Mouse (Mus musculus): ENCODE data around the gene Fam178b. TPM values are rescaled to one million over a fixed set of nuclear protein-coding genes. Genes with fewer than 3 reads are reported as not detected.
A peak's percentile ranks its signal among the peaks of the same experiment; 100 is the strongest.

Fam178b gene
- polyA plus RNA-seq, 1 experiment from 2014 or later = not detected

GRCm38 (mm10) chr1:36587860-36588259 is 95.1 kb downstream of the Fam178b start:
- Histone ChIP-seq H3K4me2 (replicated peaks) (no peak overlapping the region), H3K36me3 (replicated peaks; ENCODE audit: control insufficient read depth, insufficient read depth) (no peaks in the 10 kb centered on the region), H3K9ac (no peak overlapping the region), H3K27me3 (ENCODE audit: control insufficient read depth, insufficient read depth, low read length) (no peaks in the 10 kb centered on the region; the same call in 1 of the 2 replicates), H3K4me3 (replicated peaks; ENCODE audit: low read length) (no peak overlapping the region), H3K4me1 (replicated peaks; ENCODE audit: control insufficient read depth, insufficient read depth, low read length) (peaks cover 21% of the 10 kb centered on the region), H3K9me3 (ENCODE audit: control insufficient read depth, low read length) (no peaks in the 10 kb centered on the region), H3K27ac (no peak overlapping the region)
- no peak for DNase-seq (ENCODE audit: low spot score)
- ATAC-seq (ENCODE audit: low FRiP score) = no peak
- WGBS = 91% methylated on average over 6 of the region's 6 CpGs

DNA sequence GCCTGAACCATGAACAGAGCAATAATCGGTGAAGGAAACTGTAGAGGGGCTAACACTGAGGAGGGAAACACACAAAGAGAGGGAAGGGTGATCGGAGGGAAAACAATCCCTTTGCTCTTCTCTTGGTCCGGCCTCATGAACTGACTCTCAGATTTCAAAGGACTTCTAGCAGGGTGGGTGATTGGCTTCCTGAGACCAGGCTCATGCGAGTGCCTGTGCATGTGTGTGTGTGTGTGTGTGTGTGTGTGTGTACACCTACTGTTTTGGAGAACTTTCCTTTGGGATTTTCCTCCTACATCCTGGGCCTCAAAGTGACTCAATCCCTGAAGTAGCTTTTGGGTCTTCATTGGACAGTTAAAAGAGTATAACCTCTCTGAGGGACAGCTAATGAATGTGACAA is 96.7 kb downstream of the Fam178b start:
- H3K27me3 ChIP-seq (ENCODE audit: control insufficient read depth, insufficient read depth, low read length) = no peaks in the 10 kb centered on the region; the same call in 1 of the 2 replicates
- ATAC-seq (ENCODE audit: low FRiP score) (no peak), DNase-seq (ENCODE audit: low spot score) (no peak)
- no peak overlapping the region for H3K4me2 ChIP-seq (replicated peaks)
- no peaks in the 10 kb centered on the region for H3K9me3 ChIP-seq (ENCODE audit: control insufficient read depth, low read length)
- no peak overlapping the region for H3K4me3 ChIP-seq (replicated peaks; ENCODE audit: low read length)
- no peak overlapping the region for H3K9ac ChIP-seq
- H3K4me1 ChIP-seq (replicated peaks; ENCODE audit: control insufficient read depth, insufficient read depth, low read length) = peaks cover 21% of the 10 kb centered on the region
- WGBS = 46% methylated on average over 4 of the region's 4 CpGs
- no peaks in the 10 kb centered on the region for H3K36me3 ChIP-seq (replicated peaks; ENCODE audit: control insufficient read depth, insufficient read depth)
- H3K27ac ChIP-seq = no peak overlapping the region

DNA sequence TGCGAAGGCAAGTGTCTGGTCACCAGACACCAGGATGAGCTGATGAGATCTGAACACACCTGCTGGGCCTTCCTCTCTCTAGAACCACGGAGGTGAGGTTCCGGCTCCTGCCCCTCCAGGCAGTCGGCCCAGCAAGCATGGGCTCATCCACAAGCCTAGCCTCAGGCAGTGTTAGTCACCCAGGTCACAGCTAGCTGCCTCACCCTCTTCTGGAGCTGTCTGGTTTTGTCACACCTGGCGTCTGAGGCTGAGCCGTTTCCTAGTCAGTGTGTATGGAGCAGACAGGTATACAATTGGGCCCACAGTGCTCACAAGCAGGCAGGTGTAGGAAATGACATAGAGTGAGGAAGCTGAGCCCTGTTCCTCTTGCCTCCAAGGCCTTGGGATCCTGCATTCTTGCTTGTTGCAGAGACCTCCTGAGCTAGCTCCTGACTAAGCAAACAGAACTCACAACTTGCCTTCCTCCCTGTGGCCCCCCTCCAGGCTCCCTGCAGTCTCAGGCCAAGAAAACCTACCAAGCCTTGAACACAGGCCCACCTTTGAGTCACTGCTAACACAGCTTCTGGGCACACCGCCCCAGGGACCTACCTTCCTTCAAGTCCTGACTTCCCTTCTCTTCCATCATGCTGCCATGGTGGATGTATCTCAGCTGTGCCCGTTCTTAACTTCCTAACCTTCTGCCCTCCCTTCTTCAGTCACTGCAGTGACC is 99.4 kb downstream of the Fam178b start:
- H3K27me3 ChIP-seq (ENCODE audit: control insufficient read depth, insufficient read depth, low read length) = no peaks in the 10 kb centered on the region; the same call in 1 of the 2 replicates
- no peak overlapping the region for H3K4me3 ChIP-seq (replicated peaks; ENCODE audit: low read length)
- no peaks in the 10 kb centered on the region for H3K9me3 ChIP-seq (ENCODE audit: control insufficient read depth, low read length)
- no peak for DNase-seq (ENCODE audit: low spot score)
- H3K4me1 ChIP-seq (replicated peaks; ENCODE audit: control insufficient read depth, insufficient read depth, low read length) = peaks cover 21% of the 10 kb centered on the region
- H3K4me2 ChIP-seq (replicated peaks) = no peak overlapping the region
- no peak overlapping the region for H3K27ac ChIP-seq
- H3K9ac ChIP-seq = no peak overlapping the region
- WGBS = 83% methylated on average over 8 of the region's 8 CpGs
- no peaks in the 10 kb centered on the region for H3K36me3 ChIP-seq (replicated peaks; ENCODE audit: control insufficient read depth, insufficient read depth)
- no peak for ATAC-seq (ENCODE audit: low FRiP score)

GRCm38 (mm10) chr1:36582211-36582610 is 100.8 kb downstream of the Fam178b start:
- no peak overlapping the region for H3K4me2 ChIP-seq (replicated peaks)
- H3K4me1 ChIP-seq (replicated peaks; ENCODE audit: control insufficient read depth, insufficient read depth, low read length) = peaks cover 17% of the 10 kb centered on the region
- DNase-seq (ENCODE audit: low spot score) = no peak
- no peak overlapping the region for H3K27ac ChIP-seq
- no peak overlapping the region for H3K4me3 ChIP-seq (replicated peaks; ENCODE audit: low read length)
- 81% methylated on average over 8 of the region's 8 CpGs for WGBS
- no peaks in the 10 kb centered on the region for H3K9me3 ChIP-seq (ENCODE audit: control insufficient read depth, low read length)
- no peaks in the 10 kb centered on the region for H3K36me3 ChIP-seq (replicated peaks; ENCODE audit: control insufficient read depth, insufficient read depth)
- no peaks in the 10 kb centered on the region; the same call in 1 of the 2 replicates for H3K27me3 ChIP-seq (ENCODE audit: control insufficient read depth, insufficient read depth, low read length)
- H3K9ac ChIP-seq = no peak overlapping the region
- no peak for ATAC-seq (ENCODE audit: low FRiP score)

GRCm38 (mm10) chr1:36581260-36581659 is 101.7 kb downstream of the Fam178b start:
- Histone ChIP-seq H3K4me2 (replicated peaks) (no peak overlapping the region), H3K9ac (0 out of 2 replicates have a peak overlapping the region, but pooled peaks have one; percentile 25), H3K27ac (peak overlapping the region; percentile 88), H3K4me1 (replicated peaks; ENCODE audit: control insufficient read depth, insufficient read depth, low read length) (peaks cover 17% of the 10 kb centered on the region), H3K27me3 (ENCODE audit: control insufficient read depth, insufficient read depth, low read length) (no peaks in the 10 kb centered on the region; the same call in 1 of the 2 replicates), H3K4me3 (replicated peaks; ENCODE audit: low read length) (no peak overlapping the region), H3K36me3 (replicated peaks; ENCODE audit: control insufficient read depth, insufficient read depth) (no peaks in the 10 kb centered on the region), H3K9me3 (ENCODE audit: control insufficient read depth, low read length) (no peaks in the 10 kb centered on the region)
- ATAC-seq (ENCODE audit: low FRiP score) (no peak), DNase-seq (ENCODE audit: low spot score) (no peak)
- WGBS = 44% methylated on average over 5 of the region's 5 CpGs

GRCm38 (mm10) chr1:36580384-36581207 is 102.4 kb downstream of the Fam178b start:
- Histone ChIP-seq H3K27ac (peak overlapping the region; percentile 88), H3K4me1 (replicated peaks; ENCODE audit: control insufficient read depth, insufficient read depth, low read length) (peaks cover 17% of the 10 kb centered on the region), H3K9ac (peak overlapping the region; percentile 25), H3K4me2 (replicated peaks) (peak overlapping the region; percentile 38), H3K27me3 (ENCODE audit: control insufficient read depth, insufficient read depth, low read length) (no peaks in the 10 kb centered on the region; the same call in 1 of the 2 replicates), H3K36me3 (replicated peaks; ENCODE audit: control insufficient read depth, insufficient read depth) (no peaks in the 10 kb centered on the region), H3K4me3 (replicated peaks; ENCODE audit: low read length) (0 out of 2 replicates have a peak overlapping the region, but pooled peaks have one; percentile 3), H3K9me3 (ENCODE audit: control insufficient read depth, low read length) (no peaks in the 10 kb centered on the region)
- peak; percentile 84 for ATAC-seq (ENCODE audit: low FRiP score)
- WGBS = 2% methylated on average over 17 of the region's 17 CpGs
- DNase-seq (ENCODE audit: low spot score) = peak; percentile 70

GRCm38 (mm10) chr1:36579974-36580383 is 103.0 kb downstream of the Fam178b start:
- no peaks in the 10 kb centered on the region for H3K36me3 ChIP-seq (replicated peaks; ENCODE audit: control insufficient read depth, insufficient read depth)
- H3K9ac ChIP-seq = peak overlapping the region; percentile 25
- H3K4me3 ChIP-seq (replicated peaks; ENCODE audit: low read length) = no peak overlapping the region
- peak; percentile 59 for ATAC-seq (ENCODE audit: low FRiP score)
- 21% methylated on average over 6 of the region's 6 CpGs for WGBS
- no peak for DNase-seq (ENCODE audit: low spot score)
- peaks cover 17% of the 10 kb centered on the region for H3K4me1 ChIP-seq (replicated peaks; ENCODE audit: control insufficient read depth, insufficient read depth, low read length)
- peak overlapping the region; percentile 88 for H3K27ac ChIP-seq
- peak overlapping the region; percentile 38 for H3K4me2 ChIP-seq (replicated peaks)
- no peaks in the 10 kb centered on the region for H3K27me3 ChIP-seq (ENCODE audit: control insufficient read depth, insufficient read depth, low read length)
- no peaks in the 10 kb centered on the region for H3K9me3 ChIP-seq (ENCODE audit: control insufficient read depth, low read length)

DNA sequence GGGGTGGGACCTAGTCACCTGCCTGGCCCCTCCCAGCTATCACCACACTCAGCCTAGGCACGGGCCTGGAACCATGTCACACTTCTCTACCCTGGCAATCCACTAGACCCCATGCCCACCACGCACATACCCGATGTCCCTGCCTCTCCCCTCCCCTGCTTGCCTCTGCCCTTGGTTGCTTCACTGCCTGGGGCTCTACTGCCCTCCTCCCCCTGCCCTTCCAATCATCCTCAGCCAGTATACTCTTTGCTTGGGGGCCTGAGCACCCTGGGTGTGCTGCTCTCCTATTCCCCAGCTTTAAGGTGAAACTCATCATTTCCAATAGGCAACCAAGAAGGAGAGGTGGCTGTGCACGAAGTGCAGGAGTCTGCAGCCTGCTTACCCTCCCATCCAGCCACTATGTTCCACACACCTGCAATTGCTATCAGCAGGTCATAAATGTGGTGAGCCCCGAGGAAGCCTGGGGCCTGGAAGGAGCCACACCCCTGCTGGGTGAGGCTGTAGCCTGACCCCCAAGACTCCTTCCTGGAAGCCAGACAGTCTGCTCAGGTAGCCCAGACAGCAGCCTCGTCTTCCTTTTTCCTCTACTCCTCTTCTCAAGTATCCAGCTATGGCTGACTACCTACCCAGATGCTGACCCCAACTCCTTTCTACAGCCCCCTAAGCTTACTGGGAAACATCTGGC is 105.8 kb downstream of the Fam178b start:
- 83% methylated on average over 6 of the region's 6 CpGs for WGBS
- no peak overlapping the region for H3K27ac ChIP-seq
- H3K36me3 ChIP-seq (replicated peaks; ENCODE audit: control insufficient read depth, insufficient read depth) = no peaks in the 10 kb centered on the region
- H3K4me1 ChIP-seq (replicated peaks; ENCODE audit: control insufficient read depth, insufficient read depth, low read length) = peaks cover 25% of the 10 kb centered on the region
- H3K9me3 ChIP-seq (ENCODE audit: control insufficient read depth, low read length) = no peaks in the 10 kb centered on the region
- H3K9ac ChIP-seq = no peak overlapping the region
- no peak overlapping the region for H3K4me3 ChIP-seq (replicated peaks; ENCODE audit: low read length)
- H3K4me2 ChIP-seq (replicated peaks) = no peak overlapping the region
- H3K27me3 ChIP-seq (ENCODE audit: control insufficient read depth, insufficient read depth, low read length) = no peaks in the 10 kb centered on the region
- DNase-seq (ENCODE audit: low spot score) = no peak
- ATAC-seq (ENCODE audit: low FRiP score) = no peak

- H3K27me3 ChIP-seq (ENCODE audit: control insufficient read depth, insufficient read depth, low read length) = no peaks in the 10 kb centered on the region
- peaks cover 17% of the 10 kb centered on the region for H3K4me1 ChIP-seq (replicated peaks; ENCODE audit: control insufficient read depth, insufficient read depth, low read length)
- H3K9me3 ChIP-seq (ENCODE audit: control insufficient read depth, low read length) = no peaks in the 10 kb centered on the region
- no peak overlapping the region for H3K9ac ChIP-seq
- no peak for ATAC-seq (ENCODE audit: low FRiP score)
- H3K27ac ChIP-seq = no peak overlapping the region
- no peak overlapping the region for H3K4me3 ChIP-seq (replicated peaks; ENCODE audit: low read length)
- no peaks in the 10 kb centered on the region for H3K36me3 ChIP-seq (replicated peaks; ENCODE audit: control insufficient read depth, insufficient read depth)
- no peak overlapping the region for H3K4me2 ChIP-seq (replicated peaks)
- 67% methylated on average over 6 of the region's 6 CpGs for WGBS
- DNase-seq (ENCODE audit: low spot score) = no peak
These were observed 107.6 kb downstream of the Fam178b start for GRCm38 (mm10) chr1:36575347-36575746.
